In genomic region chr6:39780857-39781666, GRCm38 (mm10) we compare ENCODE assay signal across 8 mouse cellular contexts. TPM values are rescaled to one million over a fixed set of nuclear protein-coding genes. Genes with fewer than 3 reads are reported as not detected.
DNase-seq lines count a peak whose midpoint lies in the region; ATAC-seq lines count a peak whose summit lies in the region.

No protein-coding gene starts in this region.

- intact Hi-C loops in gastrocnemius, postnatal 36 days (cut with DNase I) = loop anchor here (10.0 kb wide), 1 partner anchor 106 kb away; no protein-coding TSS in a partner anchor

- ATAC-seq in heart, embryonic 13.5 days (ENCODE audit: extremely low read depth, insufficient number of reproducible peaks, low FRiP score, low TSS enrichment) = no peak
- peak; percentile 41 for ATAC-seq in kidney, embryonic 15.5 days (replicated peaks; ENCODE audit: low FRiP score)
- ATAC-seq in stomach, embryonic 15.5 days (ENCODE audit: insufficient read depth, low FRiP score, low read depth) = peak; percentile 67; the same call in 1 of the 2 replicates

- peak overlapping the region; percentile 54 for H3K4me3 ChIP-seq in brown adipose tissue, adult 24 weeks (ENCODE audit: insufficient read depth, low read depth, low read length)
- H3K4me3 ChIP-seq in heart, embryonic 13.5 days = peak overlapping the region; percentile 47
- H3K4me3 ChIP-seq in kidney, embryonic 15.5 days (replicated peaks) = peak overlapping the region; percentile 21
- peak overlapping the region; percentile 25 for H3K4me3 ChIP-seq in stomach, embryonic 15.5 days (replicated peaks)

- H3K4me2 ChIP-seq in heart, embryonic 13.5 days = peak overlapping the region; percentile 68
- peak overlapping the region; percentile 53 for H3K4me2 ChIP-seq in kidney, embryonic 15.5 days
- peak overlapping the region; percentile 56 for H3K4me2 ChIP-seq in stomach, embryonic 15.5 days

- H3K36me3 ChIP-seq in heart, embryonic 13.5 days = no peaks in the 10 kb centered on the region
- H3K36me3 ChIP-seq in kidney, embryonic 15.5 days = no peaks in the 10 kb centered on the region
- H3K36me3 ChIP-seq in stomach, embryonic 15.5 days = no peaks in the 10 kb centered on the region

- H3K4me1 ChIP-seq in brown adipose tissue, adult 24 weeks (ENCODE audit: control insufficient read depth, insufficient read depth, insufficient read length, low read length) = peaks cover 10% of the 10 kb centered on the region; the same call in 1 of the 2 replicates
- peaks cover 20% of the 10 kb centered on the region for H3K4me1 ChIP-seq in heart, embryonic 13.5 days
- H3K4me1 ChIP-seq in kidney, embryonic 15.5 days = peaks cover 20% of the 10 kb centered on the region
- H3K4me1 ChIP-seq in stomach, embryonic 15.5 days = peaks cover 14% of the 10 kb centered on the region

- WGBS in heart, embryonic 13.5 days = 3% methylated on average over 18 of the region's 18 CpGs
- WGBS in kidney, embryonic 15.5 days = 7% methylated on average over 18 of the region's 18 CpGs
- WGBS in stomach, embryonic 15.5 days = 6% methylated on average over 18 of the region's 18 CpGs

- H3K9me3 ChIP-seq in heart, embryonic 13.5 days = no peaks in the 10 kb centered on the region
- H3K9me3 ChIP-seq in kidney, embryonic 15.5 days (replicated peaks) = no peaks in the 10 kb centered on the region
- no peaks in the 10 kb centered on the region for H3K9me3 ChIP-seq in stomach, embryonic 15.5 days

- H3K27me3 ChIP-seq in heart, embryonic 13.5 days (replicated peaks) = no peaks in the 10 kb centered on the region
- H3K27me3 ChIP-seq in kidney, embryonic 15.5 days = no peaks in the 10 kb centered on the region
- H3K27me3 ChIP-seq in stomach, embryonic 15.5 days (replicated peaks) = no peaks in the 10 kb centered on the region

- H3K27ac ChIP-seq in brown adipose tissue, adult 24 weeks (replicated peaks; ENCODE audit: low read depth, low read length) = peak overlapping the region; percentile 57
- peak overlapping the region; percentile 79 for H3K27ac ChIP-seq in heart, embryonic 13.5 days (replicated peaks)
- H3K27ac ChIP-seq in kidney, embryonic 15.5 days = peak overlapping the region; percentile 47
- H3K27ac ChIP-seq in stomach, embryonic 15.5 days = peak overlapping the region; percentile 80

- peak overlapping the region; percentile 70 for H3K9ac ChIP-seq in heart, embryonic 13.5 days
- H3K9ac ChIP-seq in kidney, embryonic 15.5 days = 0 out of 2 replicates have a peak overlapping the region, but pooled peaks have one; percentile 29
- H3K9ac ChIP-seq in stomach, embryonic 15.5 days = 0 out of 2 replicates have a peak overlapping the region, but pooled peaks have one; percentile 16

- DNase-seq in adrenal gland, adult (ENCODE audit: inconsistent age in 2 of 2, low spot score in 1 of 2) = peak; percentile 15 to 67
- DNase-seq in adrenal gland, adult 8-10 months = no peak
- DNase-seq in lung, postnatal 14 days = peak; percentile 5
- no peak for DNase-seq in gastrocnemius, postnatal 36 days

RNA-seq across cellular contexts. Expression of gene Mrps33, which starts 29.7 kb away (rescaled TPM):
- 10 to 100 TPM; 52.2 to 76.7 (median 72.3) TPM for total RNA-seq in adrenal gland, adult 8-10 months (2022)
- polyA plus RNA-seq in brown adipose tissue, adult 24 weeks (2012; ENCODE audit: insufficient read depth, insufficient read length, missing spikeins) = 263 and 327 TPM in 2 replicates
- 176 and 181 TPM in 2 replicates for polyA plus RNA-seq in heart, embryonic 13.5 days (2015; fragmentation: Nextera tagmentation; extraction: Ambion mirVana)
- 196 and 209 TPM in 2 replicates for polyA plus RNA-seq in kidney, embryonic 15.5 days (2015; fragmentation: Nextera tagmentation; extraction: Ambion mirVana)
- polyA plus RNA-seq in stomach, embryonic 15.5 days (2015; fragmentation: Nextera tagmentation; extraction: Ambion mirVana) = 158 and 163 TPM in 2 replicates
- 10 to 100 TPM; 52.9 to 57.6 TPM for total RNA-seq in gastrocnemius, postnatal 36 days (2021)

RNA-seq across cellular contexts. Expression of gene Braf, which starts 55.8 kb away (rescaled TPM):
- total RNA-seq in adrenal gland, adult 8-10 months (2022) = 10 to 100 TPM; 34.1 to 50.0 (median 43.8) TPM
- polyA plus RNA-seq in brown adipose tissue, adult 24 weeks (2012; ENCODE audit: insufficient read depth, insufficient read length, missing spikeins) = 5.0 and 10.7 TPM in 2 replicates
- polyA plus RNA-seq in heart, embryonic 13.5 days (2015; fragmentation: Nextera tagmentation; extraction: Ambion mirVana) = 8.7 and 10.3 TPM in 2 replicates
- polyA plus RNA-seq in kidney, embryonic 15.5 days (2015; fragmentation: Nextera tagmentation; extraction: Ambion mirVana) = 16.3 and 17.3 TPM in 2 replicates
- polyA plus RNA-seq in stomach, embryonic 15.5 days (2015; fragmentation: Nextera tagmentation; extraction: Ambion mirVana) = 14.2 and 16.7 TPM in 2 replicates
- 1 to 10 TPM; 5.1 to 7.1 TPM for total RNA-seq in gastrocnemius, postnatal 36 days (2021)

Comparison
In these comparisons a context has a peak if more than half of its experiments do, and no peak if none do; other contexts are left out.
1. DNase-seq: peak in adrenal gland, adult (2 of 2) and lung, postnatal 14 days (single experiment); none in adrenal gland, adult 8-10 months (single experiment) and gastrocnemius, postnatal 36 days (0 of 2).
2. H3K9ac ChIP-seq: peak in every context shown above with its lines; median percentile 70 in heart, embryonic 13.5 days; 29 in kidney, embryonic 15.5 days; 16 in stomach, embryonic 15.5 days.
3. Peak in every context shown above with its lines, with median percentiles within 50 percentile points of each other: H3K27ac ChIP-seq, H3K4me3 ChIP-seq and H3K4me2 ChIP-seq.